Mouse (Mus musculus) intestine, embryonic 15.5 days (tissue): Measurements from ENCODE around the gene Disp1. TPM values are rescaled to one million over a fixed set of nuclear protein-coding genes. Genes with fewer than 3 reads are reported as not detected.

Source experiments
- ATAC-seq: fragments of 200-750 bp; cut with Nextera tagmentation; 2 replicates; pipeline ENCODE4 v1.8.0; 2017; ENCODE audit warnings: moderate TSS enrichment, moderate library complexity
- H3K27ac ChIP-seq: fragments of 300-500 bp; sonication (generic); 2 replicates; pipeline ENCODE4 v1.5.1; 2015; ENCODE audit warnings: mild to moderate bottlenecking, inconsistent platforms
- H3K27me3 ChIP-seq: fragments of 300-500 bp; sonication (generic); replicated peaks from 2 replicates; pipeline ENCODE4 v1.6.1; 2015; ENCODE audit warnings: inconsistent platforms
- H3K36me3 ChIP-seq: fragments of 300-500 bp; sonication (generic); 2 replicates; pipeline ENCODE4 v1.6.1; 2015; ENCODE audit warnings: inconsistent platforms
- H3K4me1 ChIP-seq: fragments of 300-500 bp; sonication (generic); replicated peaks from 2 replicates; pipeline ENCODE4 v1.6.1; 2015; ENCODE audit warnings: inconsistent platforms
- H3K4me2 ChIP-seq: fragments of 300-500 bp; sonication (generic); replicated peaks from 2 replicates; pipeline ENCODE4 v1.6.1; 2015; ENCODE audit warnings: mild to moderate bottlenecking, inconsistent platforms
- H3K4me3 ChIP-seq: fragments of 300-500 bp; sonication (generic); replicated peaks from 2 replicates; pipeline ENCODE4 v1.5.1; 2015; ENCODE audit warnings: inconsistent platforms
- H3K9ac ChIP-seq: fragments of 300-500 bp; sonication (generic); 2 replicates; pipeline ENCODE4 v1.6.1; 2015; ENCODE audit warnings: inconsistent platforms
- H3K9me3 ChIP-seq: fragments of 300-500 bp; sonication (generic); 2 replicates; pipeline ENCODE4 v1.6.1; 2016; ENCODE audit warnings: inconsistent platforms
- WGBS: fragments of 180-500 bp; shearing (Covaris S2); methylation state at CpG from one replicate; pipeline ENCODE4 v1.1.7; 2015; 5-methylcytosine and 5-hydroxymethylcytosine counted together
- polyA plus RNA-seq: library from polyadenylated mRNA; unstranded; fragments of >200 nt; fragmentation: Nextera tagmentation; extraction: Ambion mirVana; gene quantifications from 2 replicates; pipeline ENCODE4 v1.2.1, GENCODE M21; 2015

The Disp1 gene
- 9.5 and 11.0 TPM in 2 replicates for polyA plus RNA-seq

GRCm38 (mm10) chr1:183220796-183221718 is at the start of gene Disp1:
Gene Disp1 (minus strand): TSS chr1:183221522.
- Histone ChIP-seq H3K9me3 (no peaks in the 10 kb centered on the region), H3K4me1 (no peaks in the 10 kb centered on the region), H3K27me3 (no peaks in the 10 kb centered on the region), H3K4me2 (peak within 1 kb of the TSS; percentile 66), H3K27ac (peak within 1 kb of the TSS; percentile 29), H3K4me3 (peak within 1 kb of the TSS; percentile 73), H3K9ac (peak within 1 kb of the TSS; percentile 82), H3K36me3 (no peaks in the 10 kb centered on the region)
- 1% methylated on average over 56 of the region's 56 CpGs for WGBS
- peak; percentile 95 for ATAC-seq

GRCm38 (mm10) chr1:183267666-183268065 is 46.3 kb upstream of the Disp1 start:
- WGBS = 68% methylated on average over 6 of the region's 6 CpGs
- no peaks in the 10 kb centered on the region for H3K36me3 ChIP-seq

GRCm38 (mm10) chr1:183265921-183266467 is 44.7 kb upstream of the Disp1 start:
- Histone ChIP-seq H3K4me3 (no peak overlapping the region), H3K4me2 (no peak overlapping the region), H3K9ac (no peak overlapping the region), H3K27me3 (no peaks in the 10 kb centered on the region), H3K27ac (no peak overlapping the region), H3K9me3 (no peaks in the 10 kb centered on the region), H3K4me1 (no peaks in the 10 kb centered on the region), H3K36me3 (no peaks in the 10 kb centered on the region)
- no peak; the same call in 1 of the 2 replicates for ATAC-seq
- 64% methylated on average over 14 of the region's 14 CpGs for WGBS

More at GRCm38 (mm10) chr1:183267666-183268065, 46.3 kb upstream of the Disp1 start:
- H3K4me3 ChIP-seq = no peak overlapping the region
- H3K27me3 ChIP-seq = no peaks in the 10 kb centered on the region
- no peak for ATAC-seq
- no peak overlapping the region for H3K4me2 ChIP-seq
- no peaks in the 10 kb centered on the region for H3K9me3 ChIP-seq
- no peak overlapping the region for H3K27ac ChIP-seq
- H3K9ac ChIP-seq = no peak overlapping the region
- H3K4me1 ChIP-seq = no peaks in the 10 kb centered on the region

- no peak overlapping the region for H3K4me3 ChIP-seq
- no peaks in the 10 kb centered on the region for H3K4me1 ChIP-seq
- H3K4me2 ChIP-seq = no peak overlapping the region
- H3K36me3 ChIP-seq = no peaks in the 10 kb centered on the region
- 0 out of 2 replicates have a peak, but pooled peaks have one; percentile 49 for ATAC-seq
- H3K9ac ChIP-seq = no peak overlapping the region
- H3K27me3 ChIP-seq = no peaks in the 10 kb centered on the region
- no peaks in the 10 kb centered on the region for H3K9me3 ChIP-seq
- no peak overlapping the region for H3K27ac ChIP-seq
- 71% methylated on average over 13 of the region's 13 CpGs for WGBS
Measured at GRCm38 (mm10) chr1:183264145-183265008, 43.1 kb upstream of the Disp1 start.

GRCm38 (mm10) chr1:183252574-183252973 is 31.3 kb upstream of the Disp1 start:
- Histone ChIP-seq H3K4me3 (no peak overlapping the region), H3K4me1 (no peaks in the 10 kb centered on the region), H3K27ac (no peak overlapping the region), H3K4me2 (no peak overlapping the region), H3K36me3 (no peaks in the 10 kb centered on the region), H3K27me3 (no peaks in the 10 kb centered on the region), H3K9ac (no peak overlapping the region), H3K9me3 (no peaks in the 10 kb centered on the region)
- WGBS = 49% methylated on average over 10 of the region's 10 CpGs
- no peak for ATAC-seq

GRCm38 (mm10) chr1:183251818-183252217 is 30.5 kb upstream of the Disp1 start:
- Histone ChIP-seq H3K27me3 (no peaks in the 10 kb centered on the region), H3K4me3 (no peak overlapping the region), H3K36me3 (no peaks in the 10 kb centered on the region), H3K27ac (no peak overlapping the region), H3K9me3 (no peaks in the 10 kb centered on the region), H3K4me1 (no peaks in the 10 kb centered on the region), H3K9ac (no peak overlapping the region), H3K4me2 (no peak overlapping the region)
- 74% methylated on average over 2 of the region's 2 CpGs for WGBS
- no peak for ATAC-seq

- WGBS = 73% methylated on average over 4 of the region's 4 CpGs
- Histone ChIP-seq H3K9ac (no peak overlapping the region), H3K9me3 (no peaks in the 10 kb centered on the region), H3K4me1 (no peaks in the 10 kb centered on the region), H3K4me2 (no peak overlapping the region), H3K27me3 (no peaks in the 10 kb centered on the region), H3K27ac (no peak overlapping the region), H3K36me3 (no peaks in the 10 kb centered on the region), H3K4me3 (no peak overlapping the region)
- no peak for ATAC-seq
Measured at GRCm38 (mm10) chr1:183250612-183251011, 29.3 kb upstream of the Disp1 start.

- Histone ChIP-seq H3K9ac (no peak overlapping the region), H3K4me3 (no peak overlapping the region), H3K4me2 (no peak overlapping the region), H3K27me3 (no peaks in the 10 kb centered on the region), H3K27ac (no peak overlapping the region), H3K9me3 (no peaks in the 10 kb centered on the region), H3K4me1 (no peaks in the 10 kb centered on the region), H3K36me3 (0 out of 2 replicates have a peak, but pooled peaks cover 2% of the 10 kb centered on the region)
- ATAC-seq = no peak
- 30% methylated on average over 1 of the region's 1 CpGs for WGBS
Measured at GRCm38 (mm10) chr1:183248144-183248543, 26.8 kb upstream of the Disp1 start.

- no peak for ATAC-seq
- Histone ChIP-seq H3K9ac (no peak overlapping the region), H3K9me3 (no peaks in the 10 kb centered on the region), H3K27ac (no peak overlapping the region), H3K36me3 (0 out of 2 replicates have a peak, but pooled peaks cover 2% of the 10 kb centered on the region), H3K4me2 (no peak overlapping the region), H3K4me1 (no peaks in the 10 kb centered on the region), H3K4me3 (no peak overlapping the region), H3K27me3 (no peaks in the 10 kb centered on the region)
- WGBS = 74% methylated on average over 7 of the region's 7 CpGs
Measured at GRCm38 (mm10) chr1:183243293-183243692, 22.0 kb upstream of the Disp1 start.

GRCm38 (mm10) chr1:183237901-183238300 is 16.6 kb upstream of the Disp1 start:
- H3K4me2 ChIP-seq = no peak overlapping the region
- no peaks in the 10 kb centered on the region for H3K4me1 ChIP-seq
- no peaks in the 10 kb centered on the region for H3K9me3 ChIP-seq
- H3K9ac ChIP-seq = no peak overlapping the region
- no peak for ATAC-seq
- WGBS = 8% methylated on average over 2 of the region's 2 CpGs
- H3K27me3 ChIP-seq = no peaks in the 10 kb centered on the region
- no peak overlapping the region for H3K27ac ChIP-seq
- H3K36me3 ChIP-seq = no peaks in the 10 kb centered on the region
- no peak overlapping the region for H3K4me3 ChIP-seq

GRCm38 (mm10) chr1:183236460-183236859 is 15.1 kb upstream of the Disp1 start:
- Histone ChIP-seq H3K27me3 (no peaks in the 10 kb centered on the region), H3K27ac (no peak overlapping the region), H3K4me2 (no peak overlapping the region), H3K36me3 (no peaks in the 10 kb centered on the region), H3K9ac (no peak overlapping the region), H3K4me3 (no peak overlapping the region), H3K4me1 (no peaks in the 10 kb centered on the region), H3K9me3 (no peaks in the 10 kb centered on the region)
- ATAC-seq = no peak
- WGBS = 88% methylated on average over 5 of the region's 5 CpGs

- no peak overlapping the region for H3K4me3 ChIP-seq
- H3K9me3 ChIP-seq = no peaks in the 10 kb centered on the region
- no peak for ATAC-seq
- no peaks in the 10 kb centered on the region for H3K36me3 ChIP-seq
- WGBS = 62% methylated on average over 11 of the region's 11 CpGs
- H3K27ac ChIP-seq = no peak overlapping the region
- H3K27me3 ChIP-seq = no peaks in the 10 kb centered on the region
- H3K4me1 ChIP-seq = no peaks in the 10 kb centered on the region
- H3K9ac ChIP-seq = no peak overlapping the region
- H3K4me2 ChIP-seq = no peak overlapping the region
Measured at GRCm38 (mm10) chr1:183233679-183234174, 12.4 kb upstream of the Disp1 start.
